Mouse (Mus musculus): ENCODE measurements at regions not wholly inside any gene's neighbourhood (a gene's known extent, or its start where the extent isn't known, plus 50 kb on each side); places are given as distances from the start of the nearest gene placed in this dataset.

DNA sequence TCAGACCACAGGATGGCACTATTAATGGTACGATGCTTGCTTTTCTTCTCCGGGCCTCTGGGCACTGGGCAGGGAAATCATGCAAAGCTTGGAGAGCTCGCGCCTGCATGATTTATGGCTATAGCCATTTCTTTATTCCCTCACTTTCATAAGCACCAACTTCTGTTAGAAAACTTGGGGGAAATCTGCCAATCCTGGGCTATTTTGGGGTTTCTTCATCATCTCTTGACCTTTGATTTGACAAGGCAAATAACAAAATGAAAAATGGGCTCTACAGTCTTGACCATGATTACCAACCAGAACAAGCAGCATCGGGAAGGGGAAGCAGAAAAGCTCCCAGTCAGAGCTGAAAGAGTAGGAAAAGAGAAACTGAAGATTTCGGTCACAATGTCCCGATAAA lies 57.1 kb upstream of the Fbxl4 start:
- no peak for DNase-seq

DNA sequence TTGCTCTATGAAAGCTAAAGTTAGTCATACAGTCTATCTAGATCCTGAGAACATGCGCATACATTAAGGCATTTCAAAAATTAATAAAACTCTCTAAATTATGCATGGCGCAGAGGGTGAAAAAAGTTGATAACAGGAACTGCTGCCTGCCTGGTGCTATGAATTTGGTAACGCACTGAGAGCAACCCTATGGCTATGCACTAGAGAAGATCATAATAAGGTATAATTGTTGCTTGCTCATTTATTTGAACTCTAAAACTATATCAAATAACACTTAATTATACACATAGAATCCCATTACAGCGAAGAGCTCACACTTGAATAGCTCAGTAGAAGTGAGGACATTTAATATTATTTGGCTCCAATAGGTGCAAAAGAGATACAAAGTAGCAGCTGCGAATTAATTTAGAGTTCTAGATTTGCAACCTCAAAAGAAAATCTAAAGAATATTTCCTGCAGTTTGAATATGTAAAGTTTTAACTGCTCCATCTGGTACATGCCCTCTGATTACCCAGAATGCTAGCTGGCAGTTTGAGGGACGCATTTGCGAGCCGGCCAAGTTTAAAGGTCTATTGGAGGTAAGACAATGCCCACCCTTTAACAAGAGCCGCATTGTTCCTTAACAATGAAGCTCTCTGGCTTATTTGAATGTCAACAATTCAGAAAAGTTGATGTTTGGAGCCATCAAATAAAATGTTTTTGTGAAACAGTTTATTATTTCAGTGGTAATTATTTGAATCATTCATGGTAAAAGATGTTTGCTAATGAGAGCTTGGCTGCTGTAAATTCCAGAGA lies 56.0 kb upstream of the Fbxl4 start:
- peak in 1 of 2 experiments; percentile 6 for DNase-seq

DNA sequence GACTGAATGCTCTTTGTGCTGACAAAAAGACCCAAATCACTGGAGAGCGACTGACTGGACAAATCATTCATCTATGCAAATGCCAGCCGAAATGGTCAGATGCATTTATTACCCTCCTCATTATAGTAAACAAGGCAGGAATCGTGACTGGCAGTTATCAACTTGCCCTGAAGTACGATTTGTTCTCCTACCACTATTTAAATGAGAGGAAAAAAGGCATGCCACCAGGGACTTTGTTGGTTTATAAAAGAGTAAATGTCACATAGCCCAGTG lies 55.5 kb upstream of the Fbxl4 start:
- no peak for DNase-seq

DNA sequence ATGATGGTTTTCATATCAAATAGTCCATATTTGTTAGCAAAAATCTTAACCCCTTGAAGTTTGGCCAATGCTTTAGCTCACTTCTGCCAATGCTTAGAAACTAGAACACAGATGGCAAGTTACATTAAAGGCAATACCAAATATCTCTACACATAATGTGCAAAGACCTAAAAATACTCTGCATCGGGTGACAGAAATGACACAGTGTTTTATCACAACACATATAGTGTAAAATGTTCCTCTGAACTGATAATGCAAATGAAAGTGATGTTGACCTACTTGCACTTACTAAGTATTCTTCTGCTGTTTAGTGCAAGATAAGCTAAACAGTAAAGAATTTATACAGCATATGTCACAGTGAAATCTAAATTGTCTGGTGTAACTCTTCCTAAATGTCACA lies 55.1 kb upstream of the Fbxl4 start:
- DNase-seq, result no peak

Data from layer of hippocampus, postnatal 36 days (tissue).